8 mouse cellular contexts compared by ENCODE assay signal in genomic region chr11:107479053-107479861, GRCm38 (mm10). TPM values are rescaled to one million over a fixed set of nuclear protein-coding genes. Genes with fewer than 3 reads are reported as not detected.
A peak's percentile ranks its signal among the peaks of the same experiment; 100 is the strongest.
DNase-seq lines count a peak whose midpoint lies in the region; ATAC-seq and TF ChIP-seq lines count a peak whose summit lies in the region.

Gene Psmd12 (plus strand): TSS chr11:107479484.

- peak; percentile 97 for DNase-seq in ZHBTc4 (ENCODE audit: low read depth, low spot score)
- peak; percentile 98 for DNase-seq in gastrocnemius, adult 2 months
- DNase-seq in hindbrain, postnatal 0 days (ENCODE audit: low spot score) = peak; percentile 98
- DNase-seq in left cerebral cortex, adult 2 months (ENCODE audit: extremely low spot score in 1 of 2, low spot score in 2 of 2) = peak; percentile 91 to 93
- peak; percentile 91 to 93 for DNase-seq in right cerebral cortex, adult 2 months (ENCODE audit: low spot score in 2 of 2)
- DNase-seq in urinary bladder, postnatal 14 days (ENCODE audit: low spot score) = peak; percentile 97

- peaks cover 11% of the 10 kb centered on the region for H3K4me1 ChIP-seq in hindbrain, postnatal 0 days (ENCODE audit: insufficient read depth, low read length)

- H3K27me3 ChIP-seq in hindbrain, postnatal 0 days (ENCODE audit: insufficient read depth, low read length) = no peaks in the 10 kb centered on the region

- no peaks in the 10 kb centered on the region for H3K36me3 ChIP-seq in hindbrain, postnatal 0 days (ENCODE audit: insufficient read depth, low read length)

- peak; percentile 99 for ATAC-seq in common myeloid progenitor, adult 5-6 weeks (replicated peaks; ENCODE audit: low read depth, poor library complexity, severe bottlenecking)
- peak; percentile 99 for ATAC-seq in hindbrain, postnatal 0 days
- peak; percentile 100 for ATAC-seq in megakaryocyte, adult 5-6 weeks (ENCODE audit: poor library complexity, severe bottlenecking)

- H3K4me2 ChIP-seq in hindbrain, postnatal 0 days (ENCODE audit: low read depth, low read length) = peak within 1 kb of the TSS; percentile 93

- peak within 1 kb of the TSS; percentile 97 for H3K4me3 ChIP-seq in gastrocnemius, adult 2 months
- peak within 1 kb of the TSS; percentile 66 for H3K4me3 ChIP-seq in hindbrain, postnatal 0 days (ENCODE audit: low read length)
- H3K4me3 ChIP-seq in left cerebral cortex, adult 2 months = peak within 1 kb of the TSS; percentile 88

- intact Hi-C loops in gastrocnemius, adult 2 months (cut with DNase I) = no loop called here
- intact Hi-C loops in left cerebral cortex, adult 2 months (cut with DNase I) = loop anchor here (1.0 kb wide), 1 partner anchor 290 kb away; the partner anchor contains the start of gene Nol11

- H3K9ac ChIP-seq in hindbrain, postnatal 0 days (replicated peaks; ENCODE audit: low read length) = peak within 1 kb of the TSS; percentile 89

- TF ChIP-seq CTCF in gastrocnemius, adult 2 months (IDR thresholded peaks at IDR 0.05) = no peak
- TF ChIP-seq CTCF in hindbrain, postnatal 0 days (IDR thresholded peaks at IDR 0.05; ENCODE audit: low read depth) = peak; percentile 44
- no peak; the same call in 1 of the 2 replicates for TF ChIP-seq CTCF in left cerebral cortex, adult 2 months (IDR thresholded peaks at IDR 0.05)

- under 1% methylated on average over 51 of the region's 51 CpGs for WGBS in hindbrain, postnatal 0 days

- no peaks in the 10 kb centered on the region for H3K9me3 ChIP-seq in hindbrain, postnatal 0 days (ENCODE audit: low read length)

- H3K27ac ChIP-seq in gastrocnemius, adult 2 months = peak within 1 kb of the TSS; percentile 99
- peak within 1 kb of the TSS; percentile 82 for H3K27ac ChIP-seq in hindbrain, postnatal 0 days
- peak within 1 kb of the TSS; percentile 94 for H3K27ac ChIP-seq in left cerebral cortex, adult 2 months

RNA-seq across cellular contexts. Expression of gene Psmd12, which starts in this region (rescaled TPM):
- total RNA-seq in common myeloid progenitor, adult 5-6 weeks (2017) = 119 and 150 TPM in 2 replicates
- total RNA-seq in gastrocnemius, adult 2 months (2021) = 100 to 1,000 TPM; 105 to 106 TPM
- total RNA-seq in hindbrain, postnatal 0 days (2014; rRNA removed) = 26.9 and 27.2 TPM in 2 replicates
- 149 and 153 TPM in 2 replicates for polyA plus RNA-seq in hindbrain, postnatal 0 days (2015; fragmentation: Nextera tagmentation; extraction: Ambion mirVana)
- 10 to 100 TPM; 67.1 to 72.9 TPM for total RNA-seq in left cerebral cortex, adult 2 months (2021)
- 55.9 and 65.5 TPM in 2 replicates for total RNA-seq in megakaryocyte, adult 5-6 weeks (2015)
- 86.4 and 86.6 TPM in 2 replicates for total RNA-seq in megakaryocyte, adult 5-6 weeks (2017)

Comparison
In these comparisons a context has a peak if more than half of its experiments do, and no peak if none do; other contexts are left out.
1. Peak in every context shown above with its lines: DNase-seq, ATAC-seq, H3K4me3 ChIP-seq and H3K27ac ChIP-seq.